Mouse (Mus musculus): ENCODE data around the gene Meioc.
"Not testable (repeated sequence)": the region's sequence is repeated elsewhere in the genome, so short reads cannot be mapped to it uniquely, and the experiment has no call there.

Gene Meioc

DNA sequence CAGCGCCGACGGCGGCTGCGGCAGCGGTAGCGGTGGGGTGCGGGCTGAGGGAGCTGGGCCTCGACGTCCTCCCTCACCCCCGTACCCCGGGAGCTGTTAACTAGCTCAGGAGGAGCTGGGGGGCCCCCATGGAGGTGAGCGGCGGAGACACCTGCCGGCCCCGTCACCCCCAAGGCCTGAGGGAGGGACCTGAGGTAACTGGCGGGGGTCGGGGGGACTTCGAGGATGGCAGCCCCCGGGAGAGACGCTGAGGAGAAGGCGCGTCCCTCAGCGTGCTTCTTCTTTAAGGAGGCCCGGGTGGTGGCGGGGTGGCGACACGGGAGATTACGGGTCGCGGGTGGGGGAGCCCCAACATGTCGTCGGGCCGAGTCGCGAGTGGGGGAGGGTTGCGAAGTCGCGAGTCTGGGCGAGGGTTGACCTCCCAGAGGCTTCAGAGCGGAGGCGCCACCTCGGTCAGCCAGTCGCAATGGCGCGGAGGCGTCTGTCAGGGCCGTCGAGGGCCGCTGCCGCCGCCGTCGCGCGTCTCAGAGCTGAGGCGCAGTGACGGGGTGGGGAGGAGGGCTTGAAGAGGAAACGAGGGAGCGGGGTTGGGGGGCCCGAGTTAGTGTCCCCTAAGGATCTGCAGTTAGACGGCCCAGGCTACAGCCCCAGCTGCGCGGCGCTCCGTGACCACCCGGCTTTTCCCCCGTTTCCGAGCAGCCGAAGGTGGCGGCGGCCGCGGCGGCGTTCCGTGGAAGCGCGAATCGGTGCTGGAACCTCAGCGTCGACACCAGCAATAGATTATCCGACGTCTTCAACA lies 2.3 kb downstream of the Meioc start:
- in situ Hi-C loops (cut with MboI; ENCODE audit: low sequenced_read_pairs) = no loop called here

DNA sequence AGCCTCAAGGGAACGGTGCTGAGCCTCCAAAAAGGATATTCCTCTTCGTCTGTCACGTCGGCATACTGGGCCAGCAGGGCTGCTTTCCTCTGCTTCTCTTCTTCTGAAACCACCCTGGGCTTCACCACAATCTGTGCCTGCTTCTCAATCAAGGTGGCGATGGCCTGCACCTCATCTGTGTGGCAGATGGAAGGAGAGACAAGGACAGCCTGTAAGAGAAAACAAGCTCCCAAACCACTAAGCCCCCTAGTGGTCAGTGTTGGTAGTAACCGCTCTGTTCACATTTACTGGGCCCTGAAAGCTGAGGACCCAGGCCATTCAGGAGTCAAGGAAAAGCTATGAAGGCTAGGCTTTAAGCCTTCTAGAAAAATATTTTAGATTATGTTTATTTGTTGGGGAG lies 26.6 kb downstream of the Meioc start:
- in situ Hi-C loops (cut with MboI; ENCODE audit: low sequenced_read_pairs) = no loop called here

DNA sequence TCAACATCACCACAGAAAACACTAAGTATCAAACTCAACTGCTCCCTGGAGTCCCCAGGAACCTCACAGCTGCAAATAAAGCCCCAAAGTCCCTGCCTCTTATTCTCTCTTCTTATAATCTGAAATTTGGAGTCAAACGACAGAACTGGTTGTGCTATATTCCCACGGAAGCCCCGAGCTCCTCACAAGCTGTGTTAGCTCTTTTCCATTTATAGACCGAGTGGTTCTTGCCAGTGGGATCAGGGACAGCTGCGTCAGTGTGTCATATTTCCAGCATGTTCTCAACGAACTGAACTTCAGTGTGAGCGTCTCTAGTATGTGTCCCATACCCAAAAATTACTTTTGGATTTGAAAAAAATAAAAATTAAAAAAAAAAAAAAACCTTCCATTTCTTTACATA lies 31.8 kb downstream of the Meioc start:
- in situ Hi-C loops (cut with MboI; ENCODE audit: low sequenced_read_pairs) = no loop called here

DNA sequence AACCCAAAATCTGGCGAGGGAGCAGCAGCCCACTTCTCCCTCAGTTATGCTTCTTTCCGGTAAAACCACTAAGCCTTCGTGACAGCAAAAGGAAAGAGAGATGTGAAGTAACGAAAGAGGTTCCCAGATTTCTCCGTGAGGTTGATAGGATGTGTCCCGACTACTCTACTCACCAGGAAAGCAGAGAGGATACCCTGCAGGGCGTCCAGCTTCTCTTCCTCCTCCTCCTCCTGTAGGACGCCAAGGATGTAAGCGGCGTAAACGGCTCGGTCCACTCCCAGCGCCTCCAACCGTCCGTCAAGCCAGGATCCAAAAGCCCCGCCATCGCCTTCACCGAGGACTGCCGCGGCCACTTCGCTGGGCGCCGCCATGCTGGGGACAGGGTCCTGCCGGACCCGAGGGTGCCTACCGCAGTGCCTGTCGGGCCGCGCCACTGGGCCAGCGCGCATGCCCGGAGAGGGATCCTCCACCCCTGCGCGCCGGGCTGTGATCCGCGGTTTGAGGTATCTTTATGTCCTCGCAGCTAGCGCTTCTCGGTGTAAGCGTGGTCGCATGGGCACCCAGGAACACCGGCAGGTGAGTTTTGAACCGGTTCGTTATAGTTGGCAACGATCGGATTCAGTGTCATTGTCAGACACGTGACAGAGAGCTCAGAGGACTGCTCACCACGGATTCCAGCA lies 34.0 kb downstream of the Meioc start, which contains the start of gene Ccdc43:
Gene Ccdc43, minus strand, starts transcription at position 445 of the 680 bp plus-strand sequence.
- in situ Hi-C loops (cut with MboI; ENCODE audit: low sequenced_read_pairs) = no loop called here

DNA sequence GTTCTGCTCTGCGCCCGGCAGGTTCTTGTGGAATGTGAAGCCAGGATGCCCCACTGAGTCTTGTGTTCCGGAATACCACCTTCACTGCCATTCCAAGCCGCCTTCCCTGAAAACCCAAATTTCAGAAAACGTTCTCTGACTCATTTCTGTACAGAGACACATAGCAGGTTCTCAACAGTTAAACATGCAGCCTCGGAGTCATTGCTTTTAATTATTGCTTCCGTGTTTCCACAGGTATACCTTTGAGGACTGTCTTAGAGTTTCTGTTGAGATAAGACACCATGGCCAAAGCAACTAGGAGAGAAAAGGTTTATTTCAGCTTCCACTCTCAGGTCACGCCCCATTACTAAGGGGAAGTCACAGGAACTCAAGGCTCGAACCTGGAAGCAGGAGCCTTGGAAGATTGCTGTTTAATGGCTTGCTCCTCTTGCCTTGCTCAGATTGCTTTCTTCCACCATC lies 34.5 kb downstream of the Meioc start:
- in situ Hi-C loops (cut with MboI; ENCODE audit: low sequenced_read_pairs) = no loop called here

DNA sequence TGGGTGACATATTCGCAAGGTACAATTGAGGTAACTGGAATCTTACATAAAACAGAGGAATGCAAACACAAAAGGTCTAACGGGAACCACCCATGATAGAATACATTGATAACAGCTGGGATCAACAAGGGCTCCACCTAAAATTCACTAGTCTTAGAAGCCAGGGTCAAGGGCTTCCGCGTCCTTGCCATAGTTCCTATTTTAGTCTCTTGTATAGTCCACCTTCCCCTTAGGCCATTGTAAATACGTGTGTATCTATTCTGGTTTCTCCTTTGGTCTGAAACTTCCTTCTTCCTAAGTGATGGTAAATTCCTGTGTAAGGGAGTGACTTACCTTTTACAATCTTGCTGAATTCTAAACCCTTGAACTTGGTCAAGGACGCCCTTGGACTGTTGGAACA lies 38.7 kb downstream of the Meioc start:
- in situ Hi-C loops (cut with MboI; ENCODE audit: low sequenced_read_pairs) = not testable (repeated sequence)

DNA sequence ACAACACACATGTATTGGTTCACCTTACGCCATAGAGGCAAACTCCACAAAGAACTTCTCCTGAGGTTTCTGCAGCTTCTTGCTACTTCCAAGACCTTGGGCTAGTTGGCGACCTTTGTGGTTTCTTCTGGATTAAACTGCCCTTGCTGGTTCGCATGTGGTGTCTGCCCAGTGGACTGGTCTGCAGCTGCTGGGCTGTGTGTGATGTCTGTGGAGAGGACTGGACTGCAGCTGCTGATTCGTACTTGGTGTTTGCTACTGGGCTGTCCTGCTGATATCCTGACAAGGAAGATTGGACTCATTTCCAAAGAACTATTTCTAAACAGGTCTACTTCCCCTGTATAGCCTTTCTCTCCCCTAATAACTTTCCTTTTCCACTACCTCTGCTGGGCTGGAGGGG lies 48.9 kb downstream of the Meioc start:
- in situ Hi-C loops (cut with MboI; ENCODE audit: low sequenced_read_pairs) = no loop called here

DNA sequence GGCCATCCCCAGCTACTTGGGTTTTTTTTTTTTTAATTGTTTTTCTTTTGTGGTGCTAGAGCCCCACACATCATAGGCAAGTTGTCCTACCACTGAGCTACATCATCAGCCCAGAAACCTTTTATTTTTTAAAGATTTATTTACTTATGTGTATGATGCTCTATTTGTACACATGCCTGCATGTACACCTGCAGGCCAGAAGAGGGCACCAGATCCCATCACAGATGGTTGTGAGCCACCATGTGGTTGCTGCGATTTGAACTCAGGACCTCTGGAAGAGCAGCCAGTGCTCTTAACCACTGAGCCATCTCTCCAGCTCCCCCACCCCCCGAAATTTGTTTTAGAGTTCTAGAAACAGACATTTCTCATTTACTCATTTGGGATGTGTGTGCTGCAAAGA lies 51.1 kb downstream of the Meioc start:
- in situ Hi-C loops (cut with MboI; ENCODE audit: low sequenced_read_pairs) = not testable (repeated sequence)

DNA sequence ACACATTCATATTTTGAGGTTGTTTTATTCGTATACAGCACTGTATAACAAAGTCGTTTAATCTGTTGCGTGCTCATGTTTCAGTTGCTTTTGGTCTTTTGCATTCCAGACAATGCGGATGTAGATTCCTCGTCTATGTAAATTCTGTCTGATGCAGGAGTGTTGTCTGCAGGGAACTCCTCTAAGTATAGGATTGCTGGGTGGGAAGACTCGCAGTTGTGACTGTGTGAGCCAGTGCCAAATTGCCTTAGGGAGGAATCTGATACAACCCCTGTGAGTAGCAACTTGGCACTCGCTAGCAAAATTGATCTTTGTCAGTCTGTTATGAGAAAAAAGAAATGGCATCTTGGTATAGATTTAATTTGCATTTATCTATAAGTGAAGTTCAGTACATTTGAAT lies 52.6 kb downstream of the Meioc start:
- in situ Hi-C loops (cut with MboI; ENCODE audit: low sequenced_read_pairs) = no loop called here

DNA sequence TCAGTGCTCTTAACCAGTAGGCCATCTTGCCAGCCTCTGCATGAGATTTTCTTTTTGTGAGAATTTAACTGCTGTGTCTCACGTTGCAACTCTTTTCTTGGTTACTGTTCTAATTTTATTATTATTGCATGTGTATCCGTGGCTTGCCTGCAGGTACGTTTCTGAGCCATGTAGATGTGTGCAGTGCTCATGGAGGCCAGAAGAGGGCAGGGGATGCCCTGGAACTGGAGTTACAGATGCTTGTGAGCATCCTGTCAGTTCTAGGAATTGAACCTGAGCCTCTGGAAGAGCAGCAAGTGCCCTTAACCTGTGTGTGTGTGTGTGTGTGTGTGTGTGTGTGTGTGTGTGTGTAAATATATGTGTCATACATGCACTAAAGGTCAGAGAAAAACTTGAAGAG lies 62.1 kb downstream of the Meioc start:
- in situ Hi-C loops (cut with MboI; ENCODE audit: low sequenced_read_pairs) = no loop called here

DNA sequence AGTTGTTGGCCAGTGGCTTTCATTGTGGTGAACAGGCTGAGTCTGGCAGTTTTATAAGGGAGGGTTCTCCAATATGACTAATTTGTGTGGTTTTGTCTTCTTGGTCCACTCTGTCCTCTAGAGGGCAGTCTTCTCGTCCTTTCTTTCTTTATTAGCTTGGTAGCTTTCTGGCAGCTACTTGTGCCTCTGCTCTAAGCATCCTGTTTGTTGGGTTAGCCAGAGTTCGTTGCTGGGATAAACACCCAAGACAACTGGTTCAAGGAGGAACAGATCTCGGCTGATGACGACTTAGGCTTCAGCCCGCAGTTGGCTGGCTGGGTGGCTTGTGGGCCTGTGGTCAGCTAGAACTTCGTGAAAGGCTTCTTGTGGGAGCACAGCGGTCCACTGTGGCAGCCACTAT lies 65.1 kb downstream of the Meioc start:
- in situ Hi-C loops (cut with MboI; ENCODE audit: low sequenced_read_pairs) = no loop called here

DNA sequence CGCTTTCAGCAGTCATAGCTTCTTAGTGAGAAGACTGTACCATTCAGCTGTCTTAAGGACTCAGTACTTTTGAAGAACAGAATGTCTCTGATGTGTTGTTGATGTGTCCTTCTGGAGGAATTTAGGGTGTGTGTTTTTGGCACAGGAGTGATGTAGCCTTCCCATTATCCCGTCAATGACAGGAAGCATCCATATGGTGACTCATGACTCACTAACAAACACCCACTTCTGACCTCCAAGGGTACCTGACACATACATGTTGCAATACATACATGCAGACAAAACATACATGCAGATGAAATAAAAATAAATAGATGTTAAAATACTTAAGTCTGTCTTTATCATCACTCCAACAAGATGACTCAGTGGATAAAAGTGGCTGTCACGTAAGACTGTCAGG lies 66.3 kb downstream of the Meioc start:
- in situ Hi-C loops (cut with MboI; ENCODE audit: low sequenced_read_pairs) = no loop called here

DNA sequence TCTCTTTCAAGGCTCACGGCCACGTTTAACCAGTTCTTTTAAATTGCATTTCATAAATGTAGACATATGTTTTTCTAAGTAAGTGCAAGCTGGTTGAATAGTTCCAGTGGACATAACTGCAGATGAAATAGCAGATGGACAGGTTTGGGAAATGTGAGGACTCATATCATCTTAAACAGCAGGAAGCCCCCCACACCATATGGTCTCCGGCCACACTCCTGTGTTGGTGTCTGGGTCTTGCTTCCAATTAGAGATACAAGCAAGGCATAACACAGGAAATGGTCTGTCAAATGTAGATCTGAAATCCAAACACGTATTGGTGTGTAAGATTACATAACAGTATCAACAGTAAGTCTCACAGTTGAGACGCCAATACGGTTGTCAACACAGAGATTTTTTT lies 67.8 kb downstream of the Meioc start:
- in situ Hi-C loops (cut with MboI; ENCODE audit: low sequenced_read_pairs) = no loop called here

Data from CH12F3 (cell line).